Mouse (Mus musculus): ENCODE data around the gene Ispd. TPM values are rescaled to one million over a fixed set of nuclear protein-coding genes. Genes with fewer than 3 reads are reported as not detected.

Gene Ispd
- polyA plus RNA-seq, 1 experiment from 2014 or later = 12.7 TPM

DNA sequence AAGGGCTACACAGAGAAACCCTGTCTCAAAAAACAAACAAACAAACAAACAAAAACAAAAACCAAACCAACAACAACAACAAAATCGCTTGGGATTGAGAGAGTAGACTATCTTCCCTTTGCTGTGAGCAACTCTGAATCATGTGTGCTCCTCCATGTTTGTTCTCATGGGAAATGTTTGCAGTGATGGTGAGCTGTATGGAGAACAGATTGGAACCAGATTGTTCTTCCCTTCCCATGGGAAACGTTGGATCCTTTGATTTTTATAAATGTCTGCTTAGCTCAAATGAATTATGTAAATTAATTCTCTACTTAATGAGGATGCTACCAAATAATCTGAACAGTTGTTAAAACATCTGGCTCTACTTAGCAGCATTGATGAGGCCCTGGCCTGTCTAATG lies 312.8 kb downstream of the Ispd start:
- no peak overlapping the region for H3K4me2 ChIP-seq (ENCODE audit: low read depth)
- no peaks in the 10 kb centered on the region for H3K9me3 ChIP-seq (ENCODE audit: control insufficient read depth, low read length)
- no peak overlapping the region for H3K4me3 ChIP-seq (ENCODE audit: low read depth, low read length)
- H3K4me1 ChIP-seq (ENCODE audit: control insufficient read depth, insufficient read depth, low read length) = no peaks in the 10 kb centered on the region
- no peak overlapping the region for H3K27ac ChIP-seq (ENCODE audit: low read depth, low read length)
- 77% methylated on average over 2 of the region's 2 CpGs for WGBS
- no peaks in the 10 kb centered on the region for H3K27me3 ChIP-seq (ENCODE audit: control insufficient read depth, insufficient read depth, low read length)
- ATAC-seq (ENCODE audit: insufficient read depth, low FRiP score, low TSS enrichment) (no peak), DNase-seq (ENCODE audit: low spot score) (no peak)
- no peak overlapping the region for H3K9ac ChIP-seq (ENCODE audit: low read length)
- no peaks in the 10 kb centered on the region for H3K36me3 ChIP-seq (ENCODE audit: control insufficient read depth, insufficient read depth, low read length)

DNA sequence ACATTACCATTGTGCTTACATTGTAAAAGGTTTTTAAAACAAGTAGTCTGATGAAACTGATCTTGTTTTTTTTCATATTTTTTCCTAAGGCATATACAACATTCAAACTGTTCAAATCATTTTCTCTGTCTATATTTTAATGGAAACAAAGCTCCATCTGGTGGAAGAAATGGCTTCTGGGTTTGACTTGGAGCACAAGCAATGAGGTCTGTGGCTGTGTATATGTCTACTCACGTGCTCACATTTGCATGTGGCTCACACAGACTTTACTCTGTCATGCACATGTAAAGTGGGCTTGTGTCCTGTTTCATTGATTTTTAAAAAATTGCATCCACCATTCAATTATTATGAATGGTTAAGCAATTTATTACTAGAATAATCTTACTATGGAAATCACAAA lies 323.1 kb downstream of the Ispd start:
- WGBS = 73% methylated on average over 1 of the region's 1 CpGs
- Histone ChIP-seq H3K4me2 (ENCODE audit: low read depth) (no peak overlapping the region), H3K4me1 (ENCODE audit: control insufficient read depth, insufficient read depth, low read length) (no peaks in the 10 kb centered on the region), H3K27me3 (ENCODE audit: control insufficient read depth, insufficient read depth, low read length) (no peaks in the 10 kb centered on the region), H3K27ac (ENCODE audit: low read depth, low read length) (no peak overlapping the region), H3K9ac (ENCODE audit: low read length) (no peak overlapping the region), H3K9me3 (ENCODE audit: control insufficient read depth, low read length) (no peaks in the 10 kb centered on the region), H3K4me3 (ENCODE audit: low read depth, low read length) (no peak overlapping the region), H3K36me3 (ENCODE audit: control insufficient read depth, insufficient read depth, low read length) (no peaks in the 10 kb centered on the region)
- DNase-seq (ENCODE audit: low spot score) (no peak), ATAC-seq (ENCODE audit: insufficient read depth, low FRiP score, low TSS enrichment) (no peak)

DNA sequence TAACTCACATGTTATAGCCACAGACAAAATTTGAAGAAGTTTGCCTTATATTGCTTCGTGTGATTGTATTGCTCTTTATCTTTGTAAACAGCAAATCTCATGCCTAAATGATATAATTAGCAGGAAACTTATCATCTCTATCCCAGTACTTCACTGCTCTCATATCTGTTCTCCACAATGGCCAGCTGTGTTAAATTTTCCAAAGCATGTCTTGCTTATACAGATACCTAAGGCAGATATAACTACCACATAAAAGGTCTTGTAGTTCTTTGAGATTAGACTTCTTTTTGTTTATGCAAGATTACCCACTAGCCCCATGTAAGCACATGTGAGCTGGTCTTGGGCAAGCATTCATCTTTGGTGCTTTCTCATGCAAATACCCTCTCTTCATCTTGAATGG lies 327.6 kb downstream of the Ispd start:
- WGBS = 80% methylated on average over 1 of the region's 1 CpGs
- no peak overlapping the region for H3K4me3 ChIP-seq (ENCODE audit: low read depth, low read length)
- H3K36me3 ChIP-seq (ENCODE audit: control insufficient read depth, insufficient read depth, low read length) = no peaks in the 10 kb centered on the region
- no peak overlapping the region for H3K9ac ChIP-seq (ENCODE audit: low read length)
- no peak overlapping the region for H3K27ac ChIP-seq (ENCODE audit: low read depth, low read length)
- ATAC-seq (ENCODE audit: insufficient read depth, low FRiP score, low TSS enrichment) = no peak
- no peak for DNase-seq (ENCODE audit: low spot score)
- H3K27me3 ChIP-seq (ENCODE audit: control insufficient read depth, insufficient read depth, low read length) = no peaks in the 10 kb centered on the region
- no peaks in the 10 kb centered on the region for H3K9me3 ChIP-seq (ENCODE audit: control insufficient read depth, low read length)
- H3K4me2 ChIP-seq (ENCODE audit: low read depth) = no peak overlapping the region
- no peaks in the 10 kb centered on the region for H3K4me1 ChIP-seq (ENCODE audit: control insufficient read depth, insufficient read depth, low read length)

DNA sequence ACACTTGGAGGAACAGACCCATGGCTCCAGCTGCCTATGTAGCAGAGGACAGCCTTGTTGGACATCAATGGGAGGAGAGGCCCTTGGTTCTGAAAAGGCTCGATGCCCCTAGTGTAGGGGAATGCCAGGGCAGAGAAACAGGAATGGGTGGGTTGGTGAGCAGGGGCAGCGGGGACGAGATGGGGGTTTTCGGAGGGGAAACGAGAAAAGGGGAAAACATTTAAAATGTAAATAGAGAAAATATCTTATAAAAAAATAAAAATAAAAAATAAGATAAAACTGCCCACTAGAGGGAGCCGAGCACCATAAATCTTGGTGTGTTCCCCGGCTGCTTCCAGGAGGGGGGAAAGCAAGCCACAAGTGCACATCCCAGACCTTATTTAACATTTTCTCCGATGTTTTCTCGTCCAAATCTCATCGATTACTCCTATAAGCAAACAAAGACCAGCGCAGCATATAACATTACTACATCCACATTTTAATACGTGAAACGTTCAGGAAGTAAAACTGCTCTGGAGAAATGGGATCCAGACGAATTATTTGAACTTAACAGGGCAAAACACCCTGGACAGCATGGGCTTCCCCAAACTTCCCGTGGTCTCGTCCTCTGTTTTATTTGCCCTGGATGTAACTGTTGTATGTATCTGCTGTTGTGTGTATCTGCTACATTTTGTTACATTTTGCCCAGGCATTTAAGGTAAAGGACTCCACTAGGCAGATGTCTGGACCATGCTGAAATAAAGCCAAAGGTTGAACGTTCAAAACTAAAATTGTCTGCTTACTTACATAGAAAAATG lies 332.8 kb downstream of the Ispd start:
- DNase-seq (ENCODE audit: low spot score) (peak; percentile 59), ATAC-seq (ENCODE audit: insufficient read depth, low FRiP score, low TSS enrichment) (peak; percentile 75)
- Histone ChIP-seq H3K27ac (ENCODE audit: low read depth, low read length) (no peak overlapping the region), H3K4me2 (ENCODE audit: low read depth) (0 out of 2 replicates have a peak overlapping the region, but pooled peaks have one; percentile 7), H3K9me3 (ENCODE audit: control insufficient read depth, low read length) (no peaks in the 10 kb centered on the region), H3K36me3 (ENCODE audit: control insufficient read depth, insufficient read depth, low read length) (no peaks in the 10 kb centered on the region), H3K9ac (ENCODE audit: low read length) (no peak overlapping the region), H3K4me3 (ENCODE audit: low read depth, low read length) (no peak overlapping the region), H3K27me3 (ENCODE audit: control insufficient read depth, insufficient read depth, low read length) (no peaks in the 10 kb centered on the region), H3K4me1 (ENCODE audit: control insufficient read depth, insufficient read depth, low read length) (no peaks in the 10 kb centered on the region)
- WGBS = 32% methylated on average over 17 of the region's 17 CpGs

DNA sequence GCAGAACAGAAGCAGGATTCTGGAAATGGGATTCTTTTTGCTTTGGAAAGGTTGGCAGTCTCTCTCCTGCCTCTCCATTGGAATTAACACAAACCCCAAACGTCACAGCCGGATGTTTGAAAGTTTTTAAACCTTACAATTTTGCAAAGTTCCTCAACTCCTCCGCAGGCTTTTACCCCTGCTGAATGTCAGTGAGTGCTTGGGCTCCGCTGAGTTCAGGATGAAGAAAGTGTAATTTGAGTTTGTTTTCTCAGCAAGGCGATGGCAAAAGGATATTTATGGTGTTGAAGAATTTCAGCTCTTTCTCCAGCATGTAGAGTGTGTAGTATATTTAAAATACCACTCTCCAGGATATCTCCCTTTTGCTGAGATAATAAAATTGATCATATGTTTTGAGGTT lies 336.3 kb downstream of the Ispd start:
- 52% methylated on average over 5 of the region's 5 CpGs for WGBS
- H3K4me2 ChIP-seq (ENCODE audit: low read depth) = no peak overlapping the region
- no peaks in the 10 kb centered on the region for H3K27me3 ChIP-seq (ENCODE audit: control insufficient read depth, insufficient read depth, low read length)
- ATAC-seq (ENCODE audit: insufficient read depth, low FRiP score, low TSS enrichment) = no peak
- no peak overlapping the region for H3K27ac ChIP-seq (ENCODE audit: low read depth, low read length)
- no peak overlapping the region for H3K9ac ChIP-seq (ENCODE audit: low read length)
- H3K9me3 ChIP-seq (ENCODE audit: control insufficient read depth, low read length) = no peaks in the 10 kb centered on the region
- H3K36me3 ChIP-seq (ENCODE audit: control insufficient read depth, insufficient read depth, low read length) = no peaks in the 10 kb centered on the region
- H3K4me3 ChIP-seq (ENCODE audit: low read depth, low read length) = no peak overlapping the region
- no peak for DNase-seq (ENCODE audit: low spot score)
- no peaks in the 10 kb centered on the region for H3K4me1 ChIP-seq (ENCODE audit: control insufficient read depth, insufficient read depth, low read length)

DNA sequence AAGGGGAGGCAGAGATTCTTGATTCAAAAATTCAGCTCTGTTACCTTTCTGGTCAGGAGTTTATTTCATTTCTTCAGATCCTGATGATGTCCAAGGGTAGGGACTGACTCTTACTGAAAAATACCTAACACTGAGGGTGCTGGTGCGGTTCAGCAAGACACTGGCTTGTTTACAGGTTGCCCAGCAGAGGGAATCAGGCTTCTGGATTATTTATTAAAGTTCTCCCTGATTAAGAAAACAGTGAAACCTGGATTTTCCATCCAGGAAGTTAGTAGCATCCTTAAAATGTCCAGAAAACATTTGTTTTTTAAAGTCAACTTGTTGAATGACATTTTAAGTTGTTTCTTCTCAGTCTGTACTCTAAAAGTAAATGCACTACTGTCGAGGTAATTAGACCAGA lies 337.2 kb downstream of the Ispd start:
- no peak for DNase-seq (ENCODE audit: low spot score)
- no peaks in the 10 kb centered on the region for H3K9me3 ChIP-seq (ENCODE audit: control insufficient read depth, low read length)
- WGBS = 66% methylated on average over 2 of the region's 2 CpGs
- H3K4me2 ChIP-seq (ENCODE audit: low read depth) = no peak overlapping the region
- no peak overlapping the region for H3K27ac ChIP-seq (ENCODE audit: low read depth, low read length)
- H3K27me3 ChIP-seq (ENCODE audit: control insufficient read depth, insufficient read depth, low read length) = no peaks in the 10 kb centered on the region
- H3K9ac ChIP-seq (ENCODE audit: low read length) = no peak overlapping the region
- H3K4me3 ChIP-seq (ENCODE audit: low read depth, low read length) = no peak overlapping the region
- H3K36me3 ChIP-seq (ENCODE audit: control insufficient read depth, insufficient read depth, low read length) = no peaks in the 10 kb centered on the region
- no peak for ATAC-seq (ENCODE audit: insufficient read depth, low FRiP score, low TSS enrichment)
- no peaks in the 10 kb centered on the region for H3K4me1 ChIP-seq (ENCODE audit: control insufficient read depth, insufficient read depth, low read length)

DNA sequence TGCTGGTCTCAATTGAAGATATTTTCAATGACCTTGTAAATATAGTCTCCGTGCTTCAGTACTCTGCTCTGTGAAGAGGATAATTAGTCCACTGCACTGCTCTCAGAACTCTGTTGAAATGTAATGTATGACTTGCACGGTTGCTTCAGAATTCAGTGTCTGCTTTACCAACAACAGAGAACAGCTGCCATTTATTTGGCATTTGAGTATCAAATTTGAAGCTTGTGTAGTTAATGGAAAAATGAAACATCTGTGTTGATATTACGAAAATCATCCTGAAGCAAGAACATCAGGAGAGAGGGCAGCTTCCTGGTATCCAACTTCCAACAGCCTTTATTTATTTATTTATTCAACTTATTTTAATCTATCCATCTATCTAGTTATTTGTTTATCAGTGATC lies 337.8 kb downstream of the Ispd start:
- H3K4me1 ChIP-seq (ENCODE audit: control insufficient read depth, insufficient read depth, low read length) = no peaks in the 10 kb centered on the region
- H3K9me3 ChIP-seq (ENCODE audit: control insufficient read depth, low read length) = no peaks in the 10 kb centered on the region
- no peak overlapping the region for H3K4me3 ChIP-seq (ENCODE audit: low read depth, low read length)
- no peak overlapping the region for H3K4me2 ChIP-seq (ENCODE audit: low read depth)
- no peaks in the 10 kb centered on the region for H3K36me3 ChIP-seq (ENCODE audit: control insufficient read depth, insufficient read depth, low read length)
- no peak overlapping the region for H3K27ac ChIP-seq (ENCODE audit: low read depth, low read length)
- no peak overlapping the region for H3K9ac ChIP-seq (ENCODE audit: low read length)
- no peaks in the 10 kb centered on the region for H3K27me3 ChIP-seq (ENCODE audit: control insufficient read depth, insufficient read depth, low read length)
- DNase-seq (ENCODE audit: low spot score) (no peak), ATAC-seq (ENCODE audit: insufficient read depth, low FRiP score, low TSS enrichment) (no peak)
- WGBS = 68% methylated on average over 3 of the region's 3 CpGs

DNA sequence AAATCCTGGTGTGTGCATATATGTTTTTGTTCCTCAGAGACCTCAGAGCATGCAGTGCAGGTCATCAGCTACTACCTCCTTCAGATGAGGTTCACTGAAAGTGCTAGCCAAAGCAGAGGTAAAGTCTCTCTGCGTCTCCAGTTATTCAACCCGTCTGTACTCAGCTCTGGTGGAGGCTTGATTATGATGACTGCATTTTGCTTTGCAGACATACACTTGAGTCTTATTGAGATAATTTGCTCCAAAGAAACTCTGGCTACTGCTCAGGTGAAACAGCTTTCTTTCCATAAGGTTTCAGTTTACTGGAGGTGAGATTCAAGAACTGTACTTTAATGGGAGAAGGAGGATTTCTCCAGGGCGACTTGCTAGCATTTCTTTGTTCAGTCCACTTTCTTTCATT lies 339.5 kb downstream of the Ispd start:
- Histone ChIP-seq H3K9me3 (ENCODE audit: control insufficient read depth, low read length) (no peaks in the 10 kb centered on the region), H3K4me2 (ENCODE audit: low read depth) (no peak overlapping the region), H3K27me3 (ENCODE audit: control insufficient read depth, insufficient read depth, low read length) (no peaks in the 10 kb centered on the region), H3K9ac (ENCODE audit: low read length) (no peak overlapping the region), H3K4me1 (ENCODE audit: control insufficient read depth, insufficient read depth, low read length) (no peaks in the 10 kb centered on the region), H3K36me3 (ENCODE audit: control insufficient read depth, insufficient read depth, low read length) (no peaks in the 10 kb centered on the region), H3K27ac (ENCODE audit: low read depth, low read length) (no peak overlapping the region), H3K4me3 (ENCODE audit: low read depth, low read length) (no peak overlapping the region)
- DNase-seq (ENCODE audit: low spot score) (no peak), ATAC-seq (ENCODE audit: insufficient read depth, low FRiP score, low TSS enrichment) (no peak)
- 66% methylated on average over 3 of the region's 3 CpGs for WGBS

DNA sequence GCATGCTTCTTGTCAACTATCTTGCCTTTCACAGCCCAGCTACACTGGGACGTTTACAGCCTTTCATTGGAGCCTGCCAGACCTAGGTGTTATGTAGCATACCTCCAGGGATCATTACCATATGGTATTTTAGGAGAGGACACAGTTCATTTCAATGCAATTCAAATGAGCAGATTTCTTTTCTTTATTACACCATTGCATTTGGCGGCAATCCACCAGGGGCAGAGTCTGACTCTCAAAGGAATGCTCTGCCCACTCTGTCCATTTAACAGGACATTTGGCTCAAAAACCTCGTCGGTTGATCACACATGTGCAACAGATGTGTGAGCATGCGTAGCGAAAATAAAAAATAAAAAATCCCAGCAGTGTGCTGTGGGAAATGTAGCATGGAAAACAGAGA lies 340.0 kb downstream of the Ispd start:
- H3K9me3 ChIP-seq (ENCODE audit: control insufficient read depth, low read length) = no peaks in the 10 kb centered on the region
- no peaks in the 10 kb centered on the region for H3K36me3 ChIP-seq (ENCODE audit: control insufficient read depth, insufficient read depth, low read length)
- DNase-seq (ENCODE audit: low spot score) = peak; percentile 32
- no peak overlapping the region for H3K4me3 ChIP-seq (ENCODE audit: low read depth, low read length)
- H3K27ac ChIP-seq (ENCODE audit: low read depth, low read length) = no peak overlapping the region
- ATAC-seq (ENCODE audit: insufficient read depth, low FRiP score, low TSS enrichment) = no peak
- H3K4me1 ChIP-seq (ENCODE audit: control insufficient read depth, insufficient read depth, low read length) = no peaks in the 10 kb centered on the region
- H3K27me3 ChIP-seq (ENCODE audit: control insufficient read depth, insufficient read depth, low read length) = no peaks in the 10 kb centered on the region
- no peak overlapping the region for H3K4me2 ChIP-seq (ENCODE audit: low read depth)
- WGBS = 47% methylated on average over 6 of the region's 6 CpGs
- no peak overlapping the region for H3K9ac ChIP-seq (ENCODE audit: low read length)
